Mouse (Mus musculus) liver, embryonic 14.5 days (tissue): ENCODE data around the gene Gadl1. TPM values are rescaled to one million over a fixed set of nuclear protein-coding genes. Genes with fewer than 3 reads are reported as not detected.

Experiments
- ATAC-seq: fragments of 200-750 bp; cut with Nextera tagmentation; 2 replicates; pipeline ENCODE4 v1.8.0; 2017; ENCODE audit warnings: moderate number of reproducible peaks, mild to moderate bottlenecking, moderate library complexity; ENCODE audit not compliant: insufficient read depth
- DNase-seq, 3 experiments: peaks; one replicate each; pipeline ENCODE4 v3.0.0-alpha.2; 2012 to 2013; ENCODE audit warnings: low read depth in 3 of 3, low spot score in 3 of 3
- H3K27ac ChIP-seq: fragments of 300-500 bp; sonication (generic); 2 replicates; pipeline ENCODE4 v1.5.1; 2014; ENCODE audit warnings: moderate library complexity, mild to moderate bottlenecking, control low read depth, inconsistent platforms
- H3K27me3 ChIP-seq: fragments of 300-500 bp; sonication (generic); 2 replicates; pipeline ENCODE4 v1.6.1; 2014; ENCODE audit warnings: mild to moderate bottlenecking, low read length, moderate library complexity; ENCODE audit not compliant: control insufficient read depth, insufficient read depth
- H3K36me3 ChIP-seq: fragments of 300-500 bp; sonication (generic); replicated peaks from 2 replicates; pipeline ENCODE4 v1.6.1; 2014; ENCODE audit warnings: low read depth; ENCODE audit not compliant: control insufficient read depth, insufficient read depth
- H3K4me1 ChIP-seq, 2 experiments: fragments of 200-500 bp in 1 of 2; fragments of 300-500 bp in 1 of 2; sonication (generic) in 1 of 2; replicated peaks; 2 replicates each; pipeline ENCODE4 v1.6.1; 2012 to 2014; ENCODE audit warnings: antibody characterized with exemption in 1 of 2, inconsistent platforms in 1 of 2, low read length in 1 of 2; ENCODE audit not compliant: control insufficient read depth in 2 of 2, insufficient read depth in 2 of 2
- H3K4me2 ChIP-seq: fragments of 300-500 bp; sonication (generic); 2 replicates; pipeline ENCODE4 v1.6.1; 2014; ENCODE audit warnings: low read depth, mild to moderate bottlenecking, control low read depth, moderate library complexity
- H3K4me3 ChIP-seq, 2 experiments: fragments of 200-500 bp in 1 of 2; fragments of 300-500 bp in 1 of 2; sonication (generic) in 1 of 2; 2 replicates each; pipeline ENCODE4 v1.5.1; 2012 to 2014; ENCODE audit warnings: low read depth in 2 of 2, low read length in 2 of 2, mild to moderate bottlenecking in 2 of 2, control low read depth in 1 of 2, inconsistent platforms in 1 of 2, moderate library complexity in 1 of 2; ENCODE audit not compliant: insufficient read depth in 1 of 2
- H3K9ac ChIP-seq: fragments of 300-500 bp; sonication (generic); replicated peaks from 2 replicates; pipeline ENCODE4 v1.6.1; 2014; ENCODE audit warnings: mild to moderate bottlenecking, control low read depth, moderate library complexity
- H3K9me3 ChIP-seq: fragments of 300-500 bp; sonication (generic); 2 replicates; pipeline ENCODE4 v1.6.1; 2016; ENCODE audit warnings: low read length, mixed read lengths; ENCODE audit not compliant: control insufficient read depth
- CTCF ChIP-seq: IDR thresholded peaks from 2 replicates; pipeline ENCODE4 v1.5.1; 2016; ENCODE audit warnings: antibody characterized with exemption, low read depth, control low read depth
- EP300 ChIP-seq: IDR thresholded peaks from 2 replicates; pipeline ENCODE4 v1.6.1; 2016; ENCODE audit warnings: antibody characterized with exemption, low read depth
- WGBS: fragments of 180-500 bp; shearing (Covaris S2); extraction: QIAGEN DNeasy Blood & Tissue Kit; methylation state at CpG from one replicate; pipeline ENCODE4 v1.1.7; 2014; ENCODE audit not compliant: insufficient replicate concordance; 5-methylcytosine and 5-hydroxymethylcytosine counted together
- polyA plus RNA-seq, 2 experiments: library from polyadenylated mRNA; depleted of rRNA in 1 of 2; stranded (reverse) in 1 of 2; unstranded in 1 of 2; fragments of >200 nt; fragmentation: Nextera tagmentation in 1 of 2; extraction: Ambion mirVana in 1 of 2; gene quantifications; 2 replicates each; pipeline versions ENCODE4 v1.2.1 to v1.2.3; 2012 to 2014

The Gadl1 gene
- polyA plus RNA-seq, 2 experiments: 0.23 TPM; not detected in 1

- DNase-seq (no peak), ATAC-seq (no peak)
- no peak overlapping the region for H3K4me3 ChIP-seq
- H3K27ac ChIP-seq: no peak overlapping the region
- H3K9me3 ChIP-seq: no peaks in the 10 kb centered on the region
- H3K27me3 ChIP-seq: no peaks in the 10 kb centered on the region
- no peak overlapping the region for H3K9ac ChIP-seq
- no peaks in the 10 kb centered on the region for H3K36me3 ChIP-seq
- no peak for TF ChIP-seq EP300
- no peak for TF ChIP-seq CTCF
- no peaks in the 10 kb centered on the region for H3K4me1 ChIP-seq
- no peak overlapping the region for H3K4me2 ChIP-seq
- WGBS: 66% methylated on average over 9 of the region's 9 CpGs
Observed at GRCm38 (mm10) chr9:116090296-116090695, 181.0 kb downstream of the Gadl1 start.

DNA sequence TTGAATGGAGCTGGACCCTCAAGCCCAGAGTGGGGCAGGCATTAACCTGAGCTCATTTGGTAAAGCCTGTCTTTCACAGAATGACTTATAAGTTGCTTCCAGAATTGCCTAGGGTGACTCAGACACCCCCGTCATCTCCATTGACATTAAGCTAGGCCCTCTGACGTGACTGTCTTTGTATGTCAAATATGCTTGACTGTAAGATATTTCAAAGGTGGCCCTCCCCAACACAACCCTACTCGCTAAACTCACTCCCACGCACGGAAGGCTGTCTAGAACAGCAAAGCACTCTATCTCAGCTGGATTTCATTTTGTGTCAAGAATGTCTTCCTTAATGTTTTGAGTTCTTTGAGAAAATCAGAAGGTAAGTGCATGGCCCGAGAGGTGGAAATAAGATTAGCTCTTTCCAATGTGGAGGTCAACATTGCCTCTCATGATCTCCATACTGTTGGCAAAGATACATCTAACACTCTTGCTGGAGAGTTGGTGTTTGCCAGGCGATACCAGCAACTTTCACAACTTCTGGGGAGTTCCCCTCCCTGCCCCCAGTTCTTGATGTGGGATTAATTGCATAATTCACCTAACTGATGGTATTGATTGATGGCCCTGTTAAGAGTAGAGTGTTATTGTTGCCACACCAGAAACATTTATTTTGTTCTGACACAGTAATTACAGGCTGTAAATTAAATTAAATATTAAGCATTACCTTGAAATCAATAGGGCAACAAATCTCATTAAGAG is 182.0 kb downstream of the Gadl1 start:
- no peak for ATAC-seq
- Histone ChIP-seq H3K9ac (no peak overlapping the region), H3K4me2 (no peak overlapping the region), H3K4me3 (no peak overlapping the region), H3K9me3 (no peaks in the 10 kb centered on the region), H3K36me3 (no peaks in the 10 kb centered on the region), H3K27ac (no peak overlapping the region), H3K4me1 (no peaks in the 10 kb centered on the region), H3K27me3 (no peaks in the 10 kb centered on the region)
- 62% methylated on average over 7 of the region's 7 CpGs for WGBS
- no peak for DNase-seq
- TF ChIP-seq EP300 (no peak), CTCF (no peak)

GRCm38 (mm10) chr9:116091921-116092320 is 182.7 kb downstream of the Gadl1 start:
- Histone ChIP-seq H3K27ac (no peak overlapping the region), H3K4me3 (no peak overlapping the region), H3K4me2 (no peak overlapping the region), H3K9ac (no peak overlapping the region), H3K36me3 (no peaks in the 10 kb centered on the region), H3K4me1 (no peaks in the 10 kb centered on the region), H3K9me3 (no peaks in the 10 kb centered on the region), H3K27me3 (no peaks in the 10 kb centered on the region)
- no peak for TF ChIP-seq EP300
- no peak for TF ChIP-seq CTCF
- 59% methylated on average over 5 of the region's 5 CpGs for WGBS
- DNase-seq (no peak), ATAC-seq (no peak)

- Histone ChIP-seq H3K27ac (no peak overlapping the region), H3K9me3 (no peaks in the 10 kb centered on the region), H3K4me3 (no peak overlapping the region), H3K4me2 (no peak overlapping the region), H3K4me1 (no peaks in the 10 kb centered on the region), H3K36me3 (no peaks in the 10 kb centered on the region), H3K27me3 (no peaks in the 10 kb centered on the region), H3K9ac (no peak overlapping the region)
- WGBS: 61% methylated on average over 16 of the region's 16 CpGs
- ATAC-seq: no peak
- TF ChIP-seq EP300 (no peak), CTCF (no peak)
- no peak for DNase-seq
Observed at GRCm38 (mm10) chr9:116098724-116099595, 189.7 kb downstream of the Gadl1 start.

GRCm38 (mm10) chr9:116099596-116099993 is 190.3 kb downstream of the Gadl1 start:
- WGBS: 72% methylated on average over 6 of the region's 6 CpGs
- no peaks in the 10 kb centered on the region for H3K27me3 ChIP-seq
- H3K9ac ChIP-seq: no peak overlapping the region
- H3K4me3 ChIP-seq: no peak overlapping the region
- no peak overlapping the region for H3K27ac ChIP-seq
- no peaks in the 10 kb centered on the region for H3K36me3 ChIP-seq
- no peak for DNase-seq
- no peaks in the 10 kb centered on the region for H3K4me1 ChIP-seq
- no peak for ATAC-seq
- H3K4me2 ChIP-seq: no peak overlapping the region
- H3K9me3 ChIP-seq: no peaks in the 10 kb centered on the region
- TF ChIP-seq CTCF (no peak), EP300 (no peak)
